Mouse (Mus musculus) spleen, adult 2 months (tissue): ENCODE measurements around the gene Kifc3. TPM values are rescaled to one million over a fixed set of nuclear protein-coding genes. Genes with fewer than 3 reads are reported as not detected.

ENCODE experiments used
- DNase-seq, 2 experiments: peaks; one replicate each; pipeline versions ENCODE4 v3.0.0 to v3.0.0-alpha.2; 2012 to 2021; ENCODE audit warnings: low spot score in 2 of 2, low read depth in 1 of 2
- H3K27ac ChIP-seq: fragments of 200-500 bp; 2 replicates; pipeline ENCODE4 v1.5.1; 2012; ENCODE audit warnings: low read length, inconsistent platforms; ENCODE audit not compliant: insufficient read depth
- H3K27me3 ChIP-seq: fragments of 200-500 bp; 2 replicates; pipeline ENCODE4 v1.6.1; 2012; ENCODE audit warnings: mild to moderate bottlenecking, moderate library complexity, low read length, inconsistent platforms; ENCODE audit not compliant: control insufficient read depth, insufficient read depth
- H3K36me3 ChIP-seq: fragments of 200-500 bp; 2 replicates; pipeline ENCODE4 v1.6.1; 2012; ENCODE audit warnings: mild to moderate bottlenecking, low read length, inconsistent platforms; ENCODE audit not compliant: control insufficient read depth, insufficient read depth
- H3K4me1 ChIP-seq: fragments of 200-500 bp; 2 replicates; pipeline ENCODE4 v1.6.1; 2011; ENCODE audit warnings: inconsistent platforms; ENCODE audit not compliant: control insufficient read depth, insufficient read depth, insufficient read length
- H3K4me3 ChIP-seq: fragments of 200-500 bp; 2 replicates; pipeline ENCODE4 v1.5.1; 2011; ENCODE audit warnings: mild to moderate bottlenecking, inconsistent platforms; ENCODE audit not compliant: insufficient read depth, insufficient read length; ENCODE audit errors: extremely low read depth
- CTCF ChIP-seq: fragments of 200-500 bp; IDR thresholded peaks from 2 replicates; pipeline ENCODE4 v1.5.1; 2011; ENCODE audit warnings: mild to moderate bottlenecking, inconsistent platforms; ENCODE audit not compliant: insufficient read depth, insufficient read length, insufficient replicate concordance; ENCODE audit errors: extremely low read depth
- POLR2A ChIP-seq: fragments of 200-500 bp; IDR thresholded peaks from 2 replicates; pipeline ENCODE4 v1.6.1; 2011; ENCODE audit warnings: low read depth, low read length, inconsistent platforms
- WGBS: fragments of 180-500 bp; shearing (Covaris S2); methylation state at CpG from one replicate; pipeline ENCODE4 v1.1.7; 2018; 5-methylcytosine and 5-hydroxymethylcytosine counted together
- polyA plus RNA-seq: library from polyadenylated mRNA; depleted of rRNA; stranded (reverse); fragments of >200 nt; gene quantifications from 2 replicates; pipeline ENCODE4 v1.2.3, GENCODE M21; 2012

The Kifc3 gene
- polyA plus RNA-seq, 1 experiment = 9.8 TPM

GRCm38 (mm10) chr8:95223969-95224368 lies 21.4 kb upstream of the Kifc3 start:
- no peak for DNase-seq
- Histone ChIP-seq H3K27me3 (no peaks in the 10 kb centered on the region), H3K36me3 (no peaks in the 10 kb centered on the region), H3K4me3 (no peak overlapping the region), H3K4me1 (no peaks in the 10 kb centered on the region), H3K27ac (no peak overlapping the region)
- TF ChIP-seq POLR2A (no peak), CTCF (no peak)
- 86% methylated on average over 5 of the region's 5 CpGs for WGBS

- no peak for TF ChIP-seq CTCF
- TF ChIP-seq POLR2A = no peak
- WGBS = 40% methylated on average over 2 of the region's 2 CpGs
These were observed 18.4 kb upstream of the Kifc3 start for GRCm38 (mm10) chr8:95221045-95221444.

GRCm38 (mm10) chr8:95220571-95220998 lies 18.0 kb upstream of the Kifc3 start:
- H3K4me3 ChIP-seq = no peak overlapping the region
- no peak for DNase-seq
- WGBS = 78% methylated on average over 7 of the region's 7 CpGs
- H3K27ac ChIP-seq = no peak overlapping the region
- no peaks in the 10 kb centered on the region for H3K4me1 ChIP-seq
- no peaks in the 10 kb centered on the region for H3K27me3 ChIP-seq
- no peaks in the 10 kb centered on the region for H3K36me3 ChIP-seq
- TF ChIP-seq CTCF (no peak), POLR2A (no peak)

More at GRCm38 (mm10) chr8:95221045-95221444, 18.4 kb upstream of the Kifc3 start:
- no peak for DNase-seq
- H3K4me3 ChIP-seq = no peak overlapping the region
- no peaks in the 10 kb centered on the region for H3K36me3 ChIP-seq
- no peaks in the 10 kb centered on the region for H3K27me3 ChIP-seq
- no peaks in the 10 kb centered on the region for H3K4me1 ChIP-seq
- no peak overlapping the region for H3K27ac ChIP-seq

GRCm38 (mm10) chr8:95219623-95220022 lies 17.0 kb upstream of the Kifc3 start:
- Histone ChIP-seq H3K27ac (no peak overlapping the region), H3K36me3 (no peaks in the 10 kb centered on the region), H3K27me3 (no peaks in the 10 kb centered on the region), H3K4me1 (no peaks in the 10 kb centered on the region), H3K4me3 (no peak overlapping the region)
- TF ChIP-seq CTCF (no peak), POLR2A (no peak)
- no peak for DNase-seq
- WGBS = 88% methylated on average over 8 of the region's 8 CpGs

GRCm38 (mm10) chr8:95215709-95216360 lies 13.2 kb upstream of the Kifc3 start:
- Histone ChIP-seq H3K27ac (no peak overlapping the region), H3K36me3 (no peaks in the 10 kb centered on the region), H3K4me1 (no peaks in the 10 kb centered on the region), H3K27me3 (no peaks in the 10 kb centered on the region), H3K4me3 (no peak overlapping the region)
- 83% methylated on average over 11 of the region's 11 CpGs for WGBS
- no peak for TF ChIP-seq POLR2A
- TF ChIP-seq CTCF = no peak
- DNase-seq = no peak

- 19% methylated on average over 11 of the region's 11 CpGs for WGBS
- no peaks in the 10 kb centered on the region for H3K4me1 ChIP-seq
- no peak overlapping the region for H3K4me3 ChIP-seq
- no peak for DNase-seq
- TF ChIP-seq POLR2A (no peak), CTCF (no peak)
- H3K27ac ChIP-seq = no peak overlapping the region
- no peaks in the 10 kb centered on the region for H3K27me3 ChIP-seq
- H3K36me3 ChIP-seq = no peaks in the 10 kb centered on the region
These were observed 7.3 kb upstream of the Kifc3 start for GRCm38 (mm10) chr8:95209924-95210323.

- DNase-seq = no peak
- H3K27ac ChIP-seq = no peak overlapping the region
- 81% methylated on average over 8 of the region's 8 CpGs for WGBS
- H3K36me3 ChIP-seq = no peaks in the 10 kb centered on the region
- no peaks in the 10 kb centered on the region for H3K27me3 ChIP-seq
- no peaks in the 10 kb centered on the region for H3K4me1 ChIP-seq
- H3K4me3 ChIP-seq = no peak overlapping the region
- TF ChIP-seq CTCF = no peak
- no peak for TF ChIP-seq POLR2A
These were observed 3.3 kb upstream of the Kifc3 start for GRCm38 (mm10) chr8:95205946-95206345.
